Mouse (Mus musculus): ENCODE data around the gene Tmem269. TPM values are rescaled to one million over a fixed set of nuclear protein-coding genes. Genes with fewer than 3 reads are reported as not detected.

Tmem269 gene
- total RNA-seq (2014; fragmentation: Nextera tagmentation) (not detected in 2 replicates), total RNA-seq (2017) (not detected in 2 replicates), polyA plus RNA-seq (2012) (not detected in 2 replicates)

DNA sequence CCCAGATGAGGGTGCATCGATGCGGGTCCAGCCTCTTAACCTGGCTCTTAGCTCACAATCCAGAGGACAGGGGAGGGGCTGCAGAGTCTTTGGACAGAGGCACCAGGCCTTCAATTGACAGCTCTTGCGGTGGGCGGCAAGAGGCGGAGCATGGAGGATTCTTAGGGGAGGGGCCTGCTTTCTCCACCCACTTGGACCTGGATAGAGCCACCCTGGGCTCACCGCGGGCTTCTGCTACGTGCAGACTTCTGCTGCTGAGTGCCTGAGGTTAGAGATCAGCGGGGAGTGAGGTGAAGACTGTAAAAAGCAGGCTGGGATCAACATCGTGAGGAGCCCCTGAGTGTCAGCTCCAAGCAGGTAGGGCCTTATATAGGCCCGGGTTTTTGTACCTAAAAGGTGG is at the start of gene Tmem269:
Gene Tmem269, minus strand, starts transcription at position 49 of the 400 bp plus-strand sequence.
- H3K27me3 ChIP-seq (ENCODE audit: insufficient read depth, low read length), result peaks cover 46% of the 10 kb centered on the region
- no peak for DNase-seq (ENCODE audit: low spot score)
- H3K4me1 ChIP-seq (ENCODE audit: insufficient read depth, low read depth, low read length), result peaks cover 14% of the 10 kb centered on the region
- H3K36me3 ChIP-seq (replicated peaks), result peaks cover 9% of the 10 kb centered on the region
- H3K9me3 ChIP-seq (replicated peaks), result no peaks in the 10 kb centered on the region
- TF ChIP-seq TAL1 (conservative IDR thresholded peaks at IDR 0.05; ENCODE audit: low read depth, low read length), result no peak
- TF ChIP-seq POLR2AphosphoS5 (IDR thresholded peaks at IDR 0.05; ENCODE audit: insufficient replicate concordance, low read depth, low read length), result no peak
- no peak for TF ChIP-seq GATA1 (IDR thresholded peaks at IDR 0.05; ENCODE audit: borderline replicate concordance, low read length)
- TF ChIP-seq GATA2 (IDR thresholded peaks at IDR 0.05; ENCODE audit: borderline replicate concordance, low read depth, low read length), result no peak
- TF ChIP-seq CTCF (IDR thresholded peaks at IDR 0.05; ENCODE audit: low read depth, low read length), result no peak
- no peak for ATAC-seq (ENCODE audit: extremely low read depth, insufficient number of reproducible peaks, low FRiP score, poor library complexity, severe bottlenecking)
- H3K4me3 ChIP-seq (ENCODE audit: low read depth, low read length), result no peak within 1 kb of the TSS

DNA sequence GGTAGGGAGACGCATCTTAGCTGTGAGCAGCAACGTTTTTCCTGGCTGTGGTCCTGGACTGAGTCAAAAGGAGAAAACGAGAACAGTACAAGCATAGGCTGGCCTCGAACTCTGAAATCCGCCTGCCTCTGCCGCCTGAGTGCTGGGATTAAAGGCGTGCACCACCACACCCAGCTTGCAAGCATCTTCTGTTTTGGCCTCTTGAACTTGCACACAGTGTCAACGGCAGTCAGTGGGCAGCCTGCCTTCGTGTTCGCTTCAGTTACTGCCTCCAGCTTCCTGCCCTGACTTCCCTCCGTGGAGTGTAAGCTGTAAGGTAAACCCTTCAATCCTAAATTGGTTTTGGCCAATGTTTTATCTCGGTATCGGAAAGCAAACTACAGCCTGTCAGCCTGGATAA is 48.6 kb upstream of the Tmem269 start:
- Histone ChIP-seq H3K4me1 (ENCODE audit: insufficient read depth, low read depth, low read length) (peaks cover 4% of the 10 kb centered on the region; the same call in 1 of the 2 replicates), H3K4me3 (ENCODE audit: low read depth, low read length) (no peak overlapping the region), H3K9me3 (replicated peaks) (no peaks in the 10 kb centered on the region), H3K36me3 (replicated peaks) (peaks cover 29% of the 10 kb centered on the region), H3K27me3 (ENCODE audit: insufficient read depth, low read length) (peaks cover 13% of the 10 kb centered on the region)
- DNase-seq (ENCODE audit: low spot score) (no peak), ATAC-seq (ENCODE audit: extremely low read depth, insufficient number of reproducible peaks, low FRiP score, poor library complexity, severe bottlenecking) (no peak)
- no peak for TF ChIP-seq TAL1 (conservative IDR thresholded peaks at IDR 0.05; ENCODE audit: low read depth, low read length)
- TF ChIP-seq GATA1 (IDR thresholded peaks at IDR 0.05; ENCODE audit: borderline replicate concordance, low read length), result no peak
- no peak for TF ChIP-seq POLR2AphosphoS5 (IDR thresholded peaks at IDR 0.05; ENCODE audit: insufficient replicate concordance, low read depth, low read length)
- TF ChIP-seq GATA2 (IDR thresholded peaks at IDR 0.05; ENCODE audit: borderline replicate concordance, low read depth, low read length), result no peak
- TF ChIP-seq CTCF (IDR thresholded peaks at IDR 0.05; ENCODE audit: low read depth, low read length), result no peak

- Histone ChIP-seq H3K9me3 (replicated peaks) (no peaks in the 10 kb centered on the region), H3K4me1 (ENCODE audit: insufficient read depth, low read depth, low read length) (peaks cover 4% of the 10 kb centered on the region; the same call in 1 of the 2 replicates), H3K36me3 (replicated peaks) (peaks cover 2% of the 10 kb centered on the region), H3K27me3 (ENCODE audit: insufficient read depth, low read length) (peaks cover 36% of the 10 kb centered on the region), H3K4me3 (ENCODE audit: low read depth, low read length) (no peak overlapping the region)
- DNase-seq (ENCODE audit: low spot score) (no peak), ATAC-seq (ENCODE audit: extremely low read depth, insufficient number of reproducible peaks, low FRiP score, poor library complexity, severe bottlenecking) (no peak)
- no peak for TF ChIP-seq CTCF (IDR thresholded peaks at IDR 0.05; ENCODE audit: low read depth, low read length)
- TF ChIP-seq GATA1 (IDR thresholded peaks at IDR 0.05; ENCODE audit: borderline replicate concordance, low read length), result no peak
- TF ChIP-seq GATA2 (IDR thresholded peaks at IDR 0.05; ENCODE audit: borderline replicate concordance, low read depth, low read length), result no peak
- no peak for TF ChIP-seq POLR2AphosphoS5 (IDR thresholded peaks at IDR 0.05; ENCODE audit: insufficient replicate concordance, low read depth, low read length)
- no peak for TF ChIP-seq TAL1 (conservative IDR thresholded peaks at IDR 0.05; ENCODE audit: low read depth, low read length)
Observed at GRCm38 (mm10) chr4:119263459-119263858, 45.4 kb upstream of the Tmem269 start.

DNA sequence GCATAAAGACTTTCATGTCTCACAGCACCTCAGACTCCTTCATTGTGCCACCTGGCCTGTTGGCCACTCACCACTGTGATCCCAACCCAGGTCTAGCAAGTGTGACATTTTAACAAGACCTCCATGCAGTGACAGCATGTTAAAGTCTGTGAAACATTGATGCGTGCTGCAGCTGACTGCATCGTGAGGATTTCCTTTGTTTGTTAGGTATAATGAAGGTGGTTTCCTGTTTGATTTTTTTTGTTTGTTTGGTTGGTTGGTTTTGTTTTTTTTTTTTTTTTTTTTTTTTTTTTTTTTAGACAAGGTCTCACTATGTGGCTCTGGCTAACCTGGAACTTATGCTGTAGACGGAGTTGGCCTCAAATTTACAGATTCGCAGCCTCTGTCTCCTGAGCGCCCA is 44.5 kb upstream of the Tmem269 start:
- TF ChIP-seq GATA2 (IDR thresholded peaks at IDR 0.05; ENCODE audit: borderline replicate concordance, low read depth, low read length), result no peak
- peaks cover 4% of the 10 kb centered on the region; the same call in 1 of the 2 replicates for H3K4me1 ChIP-seq (ENCODE audit: insufficient read depth, low read depth, low read length)
- no peak for ATAC-seq (ENCODE audit: extremely low read depth, insufficient number of reproducible peaks, low FRiP score, poor library complexity, severe bottlenecking)

DNA sequence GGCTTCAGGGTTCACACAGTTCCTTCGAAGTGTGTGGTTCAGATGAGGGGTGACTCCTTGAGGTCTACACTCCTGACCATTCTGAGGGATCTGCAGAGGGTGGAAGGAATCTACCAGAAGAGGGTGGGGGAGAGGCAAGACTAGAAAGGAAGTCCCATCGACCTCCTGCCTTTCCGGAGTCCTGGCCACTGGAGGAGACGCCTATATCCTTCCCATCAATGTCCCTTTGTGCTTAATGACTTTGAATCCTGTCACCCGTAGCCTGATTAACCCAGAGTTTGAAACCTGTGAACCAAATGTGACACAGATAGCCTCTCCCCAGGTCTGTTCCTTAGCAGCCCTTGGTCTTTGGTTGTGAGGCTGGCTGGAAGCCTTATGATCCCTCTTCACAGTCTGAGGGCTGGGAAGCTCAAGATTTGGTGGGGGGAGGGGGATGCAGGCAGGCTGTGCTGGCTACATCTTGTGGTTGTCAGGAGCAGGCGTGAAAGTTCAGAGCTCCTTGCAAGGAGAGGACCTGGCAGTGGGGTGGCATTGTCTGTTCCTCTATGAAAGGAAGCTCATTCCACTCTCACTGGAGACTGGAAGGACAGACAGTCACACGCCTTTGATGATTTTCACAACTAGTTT is 43.2 kb upstream of the Tmem269 start:
- no peaks in the 10 kb centered on the region for H3K9me3 ChIP-seq (replicated peaks)
- DNase-seq (ENCODE audit: low spot score) (no peak), ATAC-seq (ENCODE audit: extremely low read depth, insufficient number of reproducible peaks, low FRiP score, poor library complexity, severe bottlenecking) (no peak)
- TF ChIP-seq GATA1 (IDR thresholded peaks at IDR 0.05; ENCODE audit: borderline replicate concordance, low read length) (no peak), TAL1 (conservative IDR thresholded peaks at IDR 0.05; ENCODE audit: low read depth, low read length) (no peak), POLR2AphosphoS5 (IDR thresholded peaks at IDR 0.05; ENCODE audit: insufficient replicate concordance, low read depth, low read length) (no peak), CTCF (IDR thresholded peaks at IDR 0.05; ENCODE audit: low read depth, low read length) (no peak), GATA2 (IDR thresholded peaks at IDR 0.05; ENCODE audit: borderline replicate concordance, low read depth, low read length) (no peak)
- peaks cover 8% of the 10 kb centered on the region for H3K4me1 ChIP-seq (ENCODE audit: insufficient read depth, low read depth, low read length)
- H3K4me3 ChIP-seq (ENCODE audit: low read depth, low read length), result no peak overlapping the region
- H3K27me3 ChIP-seq (ENCODE audit: insufficient read depth, low read length), result peaks cover 45% of the 10 kb centered on the region
- H3K36me3 ChIP-seq (replicated peaks), result no peaks in the 10 kb centered on the region

More for the DNA sequence above, 44.5 kb upstream of the Tmem269 start:
- Histone ChIP-seq H3K9me3 (replicated peaks) (no peaks in the 10 kb centered on the region), H3K27me3 (ENCODE audit: insufficient read depth, low read length) (peaks cover 42% of the 10 kb centered on the region), H3K4me3 (ENCODE audit: low read depth, low read length) (no peak overlapping the region), H3K36me3 (replicated peaks) (no peaks in the 10 kb centered on the region)
- DNase-seq (ENCODE audit: low spot score), result no peak

DNA sequence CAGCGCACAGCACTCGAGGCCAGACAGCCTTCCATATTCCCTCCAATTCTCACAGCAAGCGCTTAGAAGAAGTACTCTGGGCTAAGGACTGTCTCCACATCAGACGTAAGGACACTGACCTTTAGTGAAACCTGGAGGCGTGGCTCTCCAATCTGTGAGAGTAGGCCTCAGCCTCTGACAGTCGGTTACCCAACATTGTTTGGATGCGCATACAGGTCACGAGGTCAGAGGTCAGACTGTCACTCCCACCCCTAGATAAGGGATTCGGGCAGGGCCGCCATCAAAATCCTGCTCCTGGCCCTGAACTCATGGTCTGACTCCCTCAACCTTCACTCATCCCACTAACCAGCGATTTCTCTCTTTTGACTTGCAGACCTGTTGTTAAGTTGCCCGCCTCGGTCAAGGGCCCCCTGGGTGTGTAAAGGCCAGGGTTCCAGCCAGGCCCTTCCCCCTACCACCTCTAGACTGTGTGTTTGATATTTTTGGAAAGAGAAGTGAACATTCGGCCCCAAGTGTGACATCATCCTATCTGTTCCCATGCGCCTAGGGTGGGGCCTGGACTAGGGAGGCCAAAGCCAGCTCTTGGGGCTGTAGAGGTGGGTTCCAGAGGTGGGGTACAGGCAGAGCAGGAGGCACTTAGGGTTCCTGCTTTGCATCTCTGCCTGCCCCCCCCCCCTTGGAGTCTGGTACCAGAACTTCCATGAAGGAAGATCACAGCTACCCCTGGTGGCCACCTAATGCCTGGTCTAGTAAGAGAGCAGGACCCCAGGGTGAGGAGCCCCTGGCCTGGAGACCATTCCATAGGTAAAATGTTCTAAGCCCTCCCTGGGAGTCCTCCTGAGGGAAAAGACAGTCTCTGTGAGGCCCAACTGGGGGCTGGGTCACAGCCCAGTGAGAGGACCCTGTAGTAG is 41.6 kb upstream of the Tmem269 start:
- Histone ChIP-seq H3K36me3 (replicated peaks) (no peaks in the 10 kb centered on the region), H3K4me1 (ENCODE audit: insufficient read depth, low read depth, low read length) (peaks cover 8% of the 10 kb centered on the region), H3K27me3 (ENCODE audit: insufficient read depth, low read length) (peaks cover 58% of the 10 kb centered on the region), H3K4me3 (ENCODE audit: low read depth, low read length) (no peak overlapping the region), H3K9me3 (replicated peaks) (no peaks in the 10 kb centered on the region)
- ATAC-seq (ENCODE audit: extremely low read depth, insufficient number of reproducible peaks, low FRiP score, poor library complexity, severe bottlenecking) (no peak), DNase-seq (ENCODE audit: low spot score) (no peak)
- TF ChIP-seq GATA1 (IDR thresholded peaks at IDR 0.05; ENCODE audit: borderline replicate concordance, low read length), result no peak
- no peak for TF ChIP-seq CTCF (IDR thresholded peaks at IDR 0.05; ENCODE audit: low read depth, low read length)
- no peak for TF ChIP-seq TAL1 (conservative IDR thresholded peaks at IDR 0.05; ENCODE audit: low read depth, low read length)
- TF ChIP-seq GATA2 (IDR thresholded peaks at IDR 0.05; ENCODE audit: borderline replicate concordance, low read depth, low read length), result no peak
- no peak for TF ChIP-seq POLR2AphosphoS5 (IDR thresholded peaks at IDR 0.05; ENCODE audit: insufficient replicate concordance, low read depth, low read length)
